Mouse (Mus musculus) heart, postnatal 0 days (tissue): ENCODE data around the gene Usp7.

Experiments
- CTCF ChIP-seq: IDR thresholded peaks from 2 replicates; pipeline ENCODE4 v1.5.1; 2016; ENCODE audit warnings: antibody characterized with exemption, control low read depth, low read depth
- EP300 ChIP-seq: IDR thresholded peaks from 2 replicates; pipeline ENCODE4 v1.6.1; 2016; ENCODE audit warnings: antibody characterized with exemption, low read depth

DNA sequence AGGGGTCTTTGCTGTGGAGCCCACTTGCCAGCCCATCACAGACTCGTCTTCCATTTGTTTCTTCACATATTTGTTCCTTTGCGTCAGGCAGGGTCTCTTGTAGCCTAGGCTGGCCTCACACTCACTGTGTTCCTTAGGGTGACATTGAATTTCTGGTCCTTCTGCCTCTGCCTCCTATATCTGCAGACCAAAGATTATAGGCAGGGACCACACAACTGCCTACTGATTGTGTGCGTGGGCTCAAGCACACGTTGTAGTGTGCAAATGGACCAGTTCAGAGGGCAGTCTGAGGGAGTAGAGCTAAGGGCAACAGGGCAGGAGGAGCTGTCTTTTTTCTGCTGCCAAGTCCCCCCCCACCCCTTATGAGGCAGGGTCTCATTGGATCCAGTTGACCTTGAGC lies 24.0 kb downstream of the Usp7 start:
- no peak for TF ChIP-seq EP300
- TF ChIP-seq CTCF = no peak
